Mouse (Mus musculus): ENCODE measurements around the gene Gsk3a.
A peak's percentile ranks its signal among the peaks of the same experiment; 100 is the strongest.

The Gsk3a gene

GRCm38 (mm10) chr7:25221102-25221883, 16.4 kb downstream of the Gsk3a start, which contains the start of gene Zfp526:
TSS of gene Zfp526 (plus strand) at chr7:25221425.
- DNase-seq (ENCODE audit: inconsistent ontology term): peak; percentile 99

- DNase-seq (ENCODE audit: inconsistent ontology term): peak; percentile 52
Measured at GRCm38 (mm10) chr7:25220457-25221101, 17.1 kb downstream of the Gsk3a start, which contains the start of gene Dedd2. TSS of gene Dedd2 (minus strand) at chr7:25220615.

GRCm38 (mm10) chr7:25219756-25220456, 17.7 kb downstream of the Gsk3a start:
- DNase-seq (ENCODE audit: inconsistent ontology term): peak; percentile 95

- DNase-seq (ENCODE audit: inconsistent ontology term): no peak
Measured at GRCm38 (mm10) chr7:25219416-25219750, 18.3 kb downstream of the Gsk3a start.

- peak; percentile 82 for DNase-seq (ENCODE audit: inconsistent ontology term)
Measured at GRCm38 (mm10) chr7:25218705-25219415, 18.8 kb downstream of the Gsk3a start.

- no peak for DNase-seq (ENCODE audit: inconsistent ontology term)
Measured at GRCm38 (mm10) chr7:25217653-25218395, 19.8 kb downstream of the Gsk3a start.

- DNase-seq (ENCODE audit: inconsistent ontology term): no peak
Measured at GRCm38 (mm10) chr7:25214172-25214571, 23.5 kb downstream of the Gsk3a start.

GRCm38 (mm10) chr7:25213099-25213498, 24.6 kb downstream of the Gsk3a start:
- DNase-seq (ENCODE audit: inconsistent ontology term): no peak

- no peak for DNase-seq (ENCODE audit: inconsistent ontology term)
Measured at GRCm38 (mm10) chr7:25210482-25210881, 27.2 kb downstream of the Gsk3a start.

GRCm38 (mm10) chr7:25209161-25209622, 28.5 kb downstream of the Gsk3a start:
- no peak for DNase-seq (ENCODE audit: inconsistent ontology term)

GRCm38 (mm10) chr7:25206094-25206830, 31.4 kb downstream of the Gsk3a start:
- no peak for DNase-seq (ENCODE audit: inconsistent ontology term)

GRCm38 (mm10) chr7:25205355-25206093, 32.1 kb downstream of the Gsk3a start:
- no peak for DNase-seq (ENCODE audit: inconsistent ontology term)

- DNase-seq (ENCODE audit: inconsistent ontology term): no peak
Measured at GRCm38 (mm10) chr7:25203624-25204023, 34.0 kb downstream of the Gsk3a start.

- peak; percentile 81 for DNase-seq (ENCODE audit: inconsistent ontology term)
Measured at GRCm38 (mm10) chr7:25197384-25198018, 40.1 kb downstream of the Gsk3a start.

- DNase-seq (ENCODE audit: inconsistent ontology term): no peak
Measured at GRCm38 (mm10) chr7:25196107-25196506, 41.5 kb downstream of the Gsk3a start.

GRCm38 (mm10) chr7:25195148-25195547, 42.5 kb downstream of the Gsk3a start:
- no peak for DNase-seq (ENCODE audit: inconsistent ontology term)

GRCm38 (mm10) chr7:25192110-25192509, 45.5 kb downstream of the Gsk3a start:
- DNase-seq (ENCODE audit: inconsistent ontology term): no peak

GRCm38 (mm10) chr7:25190806-25191205, 46.8 kb downstream of the Gsk3a start:
- no peak for DNase-seq (ENCODE audit: inconsistent ontology term)
